Mouse (Mus musculus) right cerebral cortex, postnatal 10 days (tissue): ENCODE measurements around the gene Nefh.

Source experiments
- DNase-seq, 2 experiments: peaks; one replicate each; pipeline ENCODE4 v3.0.0; 2021; ENCODE audit warnings: low spot score in 2 of 2

Gene Nefh

DNA sequence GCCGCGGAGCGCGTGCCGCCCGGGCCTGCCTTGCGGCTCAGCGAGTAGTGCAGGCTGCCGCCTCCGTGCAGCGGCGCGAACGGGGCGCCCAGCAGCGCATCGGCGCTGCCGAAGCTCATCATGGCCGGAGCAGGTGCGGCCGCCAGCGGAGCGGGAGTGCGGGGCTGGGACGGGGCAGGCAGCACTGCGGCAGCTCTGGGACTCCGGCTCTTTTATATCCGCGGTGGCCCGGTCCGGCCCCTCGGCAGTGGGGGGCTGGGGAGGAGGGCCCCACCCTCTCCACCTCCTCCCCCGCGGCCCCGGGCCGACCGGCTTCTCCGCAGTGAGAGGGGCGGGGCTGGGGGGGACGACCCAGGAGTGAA lies at the start of gene Nefh:
Nefh (minus strand) TSS at position 252 of the 362 bp plus-strand sequence.
- peak in 1 of 2 experiments; percentile 46 for DNase-seq

DNA sequence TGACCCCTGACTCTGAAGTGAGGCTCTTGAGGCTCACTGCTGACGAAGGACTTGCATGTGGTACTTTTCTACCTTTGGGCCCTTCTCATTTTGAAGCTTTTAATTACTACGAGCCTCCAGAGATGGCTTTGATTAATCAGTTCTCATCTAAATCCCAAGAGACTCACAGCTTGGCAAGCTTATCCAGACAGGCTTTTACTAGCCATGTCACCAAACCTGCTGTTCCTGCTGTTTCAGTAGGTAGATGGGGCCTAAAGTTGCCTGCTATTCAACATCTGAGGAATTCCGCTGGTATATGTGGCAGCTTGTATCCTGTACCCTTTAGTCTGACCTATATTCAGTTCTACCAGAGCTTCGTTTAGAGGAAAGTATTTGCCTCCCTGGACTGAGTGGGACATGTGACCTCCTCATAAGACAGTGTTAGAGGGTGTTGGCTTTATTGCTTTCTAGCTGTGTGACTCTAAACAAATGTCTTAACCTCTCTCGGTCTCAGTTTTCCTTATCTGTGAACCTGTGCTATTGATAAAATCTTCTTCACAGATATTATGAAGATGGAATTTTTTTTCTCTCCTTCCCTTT lies 48.8 kb upstream of the Nefh start:
- no peak for DNase-seq

DNA sequence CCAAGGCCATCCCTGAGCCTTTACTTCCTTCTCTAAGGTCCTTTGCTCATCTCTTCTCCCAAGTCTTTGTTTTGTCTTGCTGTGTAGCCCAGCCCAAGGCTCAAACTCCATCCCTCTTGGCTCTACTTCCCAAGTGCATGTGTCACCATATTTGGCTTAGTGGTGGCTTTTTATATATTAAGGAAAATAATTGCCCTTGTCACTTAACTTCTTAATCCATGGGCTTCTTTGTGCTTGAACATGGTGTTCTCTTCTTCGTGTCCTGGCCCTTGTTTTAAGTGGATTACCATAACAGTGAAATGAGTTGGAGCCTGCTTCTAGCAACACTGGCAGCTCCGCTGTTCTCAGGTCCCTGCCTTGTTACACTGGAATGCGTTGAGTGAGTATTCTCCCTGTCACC lies 47.8 kb upstream of the Nefh start:
- no peak for DNase-seq

- no peak for DNase-seq
Observed at GRCm38 (mm10) chr11:4992471-4992870, 44.6 kb upstream of the Nefh start.

DNA sequence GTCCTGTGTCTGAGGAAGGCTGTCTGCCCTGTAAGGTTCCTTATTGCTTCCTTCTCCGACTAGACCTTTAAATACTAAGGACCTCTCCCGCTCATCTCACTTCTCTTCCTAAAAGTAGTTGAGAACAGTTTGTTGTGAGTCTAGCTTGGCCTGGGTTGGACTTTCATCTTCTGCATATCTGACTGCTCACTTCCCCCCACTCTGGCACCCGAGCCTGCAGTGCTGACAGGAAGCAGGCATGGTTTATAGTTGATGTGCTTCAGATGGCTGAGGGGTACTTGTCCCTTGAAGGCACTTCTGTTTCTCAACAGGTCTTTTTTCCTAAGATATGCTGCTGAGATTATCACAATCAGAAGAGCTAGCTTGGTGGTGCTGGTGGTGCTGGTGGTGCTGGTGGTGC lies 41.3 kb upstream of the Nefh start:
- no peak for DNase-seq

GRCm38 (mm10) chr11:4987487-4987852 lies 39.6 kb upstream of the Nefh start:
- DNase-seq: no peak

GRCm38 (mm10) chr11:4986695-4987486 lies 39.0 kb upstream of the Nefh start, which contains the start of gene Ap1b1:
TSS of gene Ap1b1 (plus strand) at chr11:4986824.
- peak; percentile 91 to 92 for DNase-seq

- no peak for DNase-seq
Observed at GRCm38 (mm10) chr11:4984799-4985198, 36.9 kb upstream of the Nefh start.

DNA sequence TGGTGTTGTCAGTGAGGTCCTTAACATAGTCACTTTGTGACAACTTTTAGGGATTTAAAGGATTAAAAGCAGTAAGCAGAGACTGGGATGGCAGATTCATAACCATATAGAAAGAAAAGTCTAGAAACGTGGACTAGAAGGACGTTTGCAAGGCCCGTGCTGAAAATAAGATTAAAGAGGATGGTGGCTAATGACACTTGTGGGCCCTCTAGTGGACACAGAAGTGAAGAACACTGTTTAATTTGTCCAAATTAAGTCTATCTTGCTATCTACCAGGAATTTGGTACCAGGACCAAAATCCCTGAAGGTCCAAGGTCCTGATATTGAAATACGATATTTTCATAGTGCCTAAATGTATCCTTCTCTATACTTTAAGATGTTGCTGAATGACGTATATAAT lies 36.4 kb upstream of the Nefh start:
- peak in 1 of 2 experiments; percentile 49 for DNase-seq

- no peak for DNase-seq
Observed at GRCm38 (mm10) chr11:4983538-4983937, 35.7 kb upstream of the Nefh start.

DNA sequence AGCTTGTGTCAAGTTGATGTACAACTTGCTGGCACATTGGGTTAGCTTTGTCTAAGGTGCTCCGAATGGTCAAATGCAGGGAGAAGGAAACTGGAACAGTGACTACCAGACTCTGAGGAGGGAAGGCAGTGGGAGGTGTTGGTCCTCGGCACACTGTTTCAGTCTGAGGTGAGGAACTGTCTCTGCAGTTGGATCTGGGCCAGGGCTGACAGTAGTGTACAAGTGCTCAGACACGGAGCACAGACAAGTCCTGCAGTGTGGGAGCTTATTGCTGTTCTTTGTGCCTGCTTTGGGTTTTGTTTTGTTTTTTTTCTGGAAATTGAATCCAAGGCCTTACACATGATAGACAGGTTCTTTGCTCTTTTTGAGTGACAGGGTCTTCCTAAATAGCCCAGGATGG lies 35.1 kb upstream of the Nefh start:
- peak in 1 of 2 experiments; percentile 46 for DNase-seq

DNA sequence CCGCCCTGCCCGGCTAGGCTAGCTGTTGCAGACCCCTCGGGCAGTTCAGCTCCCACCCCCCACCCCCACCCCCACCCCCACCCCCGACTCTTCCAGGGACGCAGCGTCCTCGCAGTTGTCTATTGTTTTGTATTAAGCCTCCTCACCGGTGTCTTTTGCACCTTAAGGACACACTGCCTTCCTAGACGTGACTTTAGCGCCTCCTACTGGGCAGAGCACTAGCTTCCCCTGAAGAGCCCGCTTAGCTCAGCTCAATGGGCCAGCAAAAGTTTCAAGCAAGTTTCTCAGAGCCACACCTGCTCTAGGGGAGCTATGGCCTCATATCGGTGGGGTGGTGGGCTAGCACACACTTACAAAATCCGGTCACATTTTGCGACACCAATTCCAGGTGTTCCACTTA lies 27.8 kb upstream of the Nefh start:
- peak in 1 of 2 experiments; percentile 74 for DNase-seq

- no peak for DNase-seq
Observed at GRCm38 (mm10) chr11:4974376-4975122, 26.7 kb upstream of the Nefh start.

- no peak for DNase-seq
Observed at GRCm38 (mm10) chr11:4973871-4974256, 26.0 kb upstream of the Nefh start.

DNA sequence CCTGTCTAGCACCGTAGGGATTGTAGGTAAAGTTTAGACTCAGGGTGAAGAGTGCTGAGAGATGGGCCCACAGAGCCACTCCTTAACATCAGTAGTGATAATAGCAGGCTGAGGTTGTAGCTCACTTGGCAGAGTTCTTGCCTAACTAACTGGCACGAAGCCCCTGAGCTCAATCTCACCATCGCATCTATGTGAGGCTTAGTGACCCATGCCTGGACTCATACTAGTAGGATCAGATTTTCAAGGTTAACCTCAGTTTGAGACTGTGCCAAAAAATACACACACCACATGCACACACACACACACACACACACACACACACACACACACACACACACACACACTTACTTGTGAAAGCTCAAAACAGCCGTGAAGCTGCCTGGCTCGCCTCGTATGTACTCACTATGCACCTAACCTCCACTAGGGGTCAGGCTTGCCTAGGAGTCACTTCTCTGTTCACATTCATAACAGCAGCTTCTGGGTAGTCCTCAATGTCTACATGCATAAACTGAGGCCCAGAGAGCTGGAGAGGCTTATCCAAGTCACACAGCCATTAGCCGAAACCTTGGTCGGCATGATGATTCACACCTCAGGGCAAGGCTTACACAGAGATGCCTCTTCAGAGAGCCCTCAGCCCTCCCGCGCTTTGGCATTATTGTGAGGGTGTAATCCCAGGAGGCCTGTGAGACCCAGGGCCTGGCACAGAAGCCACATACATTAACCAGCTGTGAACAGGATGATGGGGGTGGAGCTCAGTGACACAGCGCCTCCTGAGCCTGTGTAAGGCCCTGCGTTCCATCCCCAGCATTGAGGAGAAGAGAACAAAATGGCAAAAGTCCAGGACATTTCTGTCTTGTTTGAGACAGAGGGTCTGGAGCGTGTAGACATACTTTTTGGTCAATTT lies 25.4 kb upstream of the Nefh start:
- DNase-seq: peak; percentile 64 to 68

DNA sequence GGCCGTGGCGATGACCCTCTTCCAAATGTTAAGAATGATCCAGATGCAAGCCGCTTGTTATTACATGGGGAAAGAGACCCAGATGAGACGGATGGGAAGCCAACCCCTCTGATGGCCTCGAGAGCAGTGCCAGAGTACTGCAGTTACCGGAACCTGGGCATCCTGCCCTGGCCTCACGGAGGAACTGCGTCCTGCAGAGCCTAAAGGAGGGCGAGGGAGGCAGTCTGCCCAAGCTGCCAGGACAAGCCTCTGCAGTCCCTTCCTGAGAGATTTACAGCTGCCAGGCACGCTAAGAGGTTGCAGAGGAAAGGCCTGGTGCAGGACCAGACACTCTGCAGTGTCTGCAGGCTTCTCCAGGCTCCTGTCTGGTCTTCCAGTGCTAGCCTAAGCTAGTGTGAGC lies 20.5 kb upstream of the Nefh start:
- no peak for DNase-seq

GRCm38 (mm10) chr11:4967549-4967948 lies 19.7 kb upstream of the Nefh start:
- no peak for DNase-seq

GRCm38 (mm10) chr11:4966888-4967287 lies 19.0 kb upstream of the Nefh start:
- DNase-seq: no peak

DNA sequence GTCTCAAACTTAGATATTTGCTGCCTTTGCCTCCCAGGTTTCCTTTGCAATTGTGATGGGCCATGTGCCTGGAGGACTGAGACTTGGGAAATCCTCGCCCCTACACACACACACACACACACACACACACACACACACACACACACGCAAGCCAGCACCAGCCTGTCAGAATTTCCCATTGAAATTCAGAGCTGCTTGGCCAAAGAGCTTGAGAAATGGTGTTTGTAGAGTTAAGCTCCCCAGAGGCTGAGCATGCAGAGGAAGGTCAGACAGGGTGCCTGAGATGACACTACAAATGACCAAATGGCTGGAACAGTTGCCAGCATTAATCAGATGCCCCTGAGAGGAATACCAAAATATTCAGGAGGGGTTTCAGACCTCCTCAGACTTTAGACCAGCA lies 18.5 kb upstream of the Nefh start:
- DNase-seq: no peak

DNA sequence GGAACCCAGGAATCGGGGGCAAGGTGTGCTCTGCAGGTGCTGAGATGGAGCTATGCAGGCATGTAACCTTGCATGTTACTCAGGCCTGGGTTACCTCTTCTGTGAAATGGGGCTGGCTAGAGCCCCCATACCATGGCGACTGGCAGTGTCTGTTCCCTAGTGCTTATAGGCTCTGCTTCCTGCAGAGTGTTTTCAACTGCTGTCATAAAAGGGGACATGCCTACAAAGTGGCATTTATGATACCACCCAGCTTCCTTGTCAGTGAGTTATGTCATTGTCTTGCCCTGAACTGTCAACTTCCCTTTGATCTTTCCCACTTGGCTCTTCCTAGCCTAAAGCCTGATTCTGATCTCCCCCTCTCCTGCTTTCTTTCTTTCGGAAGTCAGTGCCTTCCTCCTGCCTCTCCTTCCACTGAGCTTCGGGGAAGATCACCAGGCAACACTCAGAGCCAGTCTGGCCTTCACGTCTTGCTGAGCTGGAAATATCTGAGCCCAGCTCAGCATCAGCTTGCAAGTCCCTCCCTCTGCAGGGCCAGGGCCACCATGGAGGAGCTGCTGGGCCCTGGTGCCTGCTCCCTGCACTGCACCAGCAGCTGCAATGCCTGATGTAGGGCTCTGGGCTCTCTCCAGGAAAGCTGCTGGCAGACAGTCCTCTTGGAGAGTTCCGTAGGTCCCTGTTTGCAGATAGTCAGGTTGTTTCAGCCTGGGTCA lies 15.4 kb upstream of the Nefh start:
- no peak for DNase-seq

GRCm38 (mm10) chr11:4953918-4954317 lies 6.1 kb upstream of the Nefh start:
- no peak for DNase-seq
